Mouse (Mus musculus): ENCODE data around the gene Lbhd1. TPM values are rescaled to one million over a fixed set of nuclear protein-coding genes. Genes with fewer than 3 reads are reported as not detected.

The Lbhd1 gene
- polyA plus RNA-seq, 1 experiment from 2014 or later = 49.1 TPM

Other genes with a start within 250 kb of the Lbhd1 start
- 0.08 TPM for gene Chrm1, start 219.9 kb upstream of the Lbhd1 start, polyA plus RNA-seq (2014; fragmentation: Illumina TruSeq; extraction: RNeasy Lipid Tissue Mini Kit (QIAGEN cat#74804); ENCODE audit: low read depth, low replicate concordance)
- gene Slc3a2, start 160.4 kb upstream of the Lbhd1 start, polyA plus RNA-seq (2014; fragmentation: Illumina TruSeq; extraction: RNeasy Lipid Tissue Mini Kit (QIAGEN cat#74804); ENCODE audit: low read depth, low replicate concordance) = 49.2 TPM
- 8.7 TPM for gene Wdr74, start 147.9 kb upstream of the Lbhd1 start, polyA plus RNA-seq (2014; fragmentation: Illumina TruSeq; extraction: RNeasy Lipid Tissue Mini Kit (QIAGEN cat#74804); ENCODE audit: low read depth, low replicate concordance)
- gene 1700092M07Rik, start 143.0 kb upstream of the Lbhd1 start, polyA plus RNA-seq (2014; fragmentation: Illumina TruSeq; extraction: RNeasy Lipid Tissue Mini Kit (QIAGEN cat#74804); ENCODE audit: low read depth, low replicate concordance) = not detected
- 45.2 TPM for gene Stx5a, start 142.3 kb upstream of the Lbhd1 start, polyA plus RNA-seq (2014; fragmentation: Illumina TruSeq; extraction: RNeasy Lipid Tissue Mini Kit (QIAGEN cat#74804); ENCODE audit: low read depth, low replicate concordance)
- gene Nxf1, start 126.7 kb upstream of the Lbhd1 start, polyA plus RNA-seq (2014; fragmentation: Illumina TruSeq; extraction: RNeasy Lipid Tissue Mini Kit (QIAGEN cat#74804); ENCODE audit: low read depth, low replicate concordance) = 39.4 TPM
- gene Tmem223, start 112.7 kb upstream of the Lbhd1 start, polyA plus RNA-seq (2014; fragmentation: Illumina TruSeq; extraction: RNeasy Lipid Tissue Mini Kit (QIAGEN cat#74804); ENCODE audit: low read depth, low replicate concordance) = 19.2 TPM
- gene Tmem179b, start 109.3 kb upstream of the Lbhd1 start, polyA plus RNA-seq (2014; fragmentation: Illumina TruSeq; extraction: RNeasy Lipid Tissue Mini Kit (QIAGEN cat#74804); ENCODE audit: low read depth, low replicate concordance) = 30.8 TPM
- not detected for gene Taf6l, start 97.3 kb upstream of the Lbhd1 start, polyA plus RNA-seq (2014; fragmentation: Illumina TruSeq; extraction: RNeasy Lipid Tissue Mini Kit (QIAGEN cat#74804); ENCODE audit: low read depth, low replicate concordance)
- 19.2 TPM for gene Polr2g, start 85.2 kb upstream of the Lbhd1 start, polyA plus RNA-seq (2014; fragmentation: Illumina TruSeq; extraction: RNeasy Lipid Tissue Mini Kit (QIAGEN cat#74804); ENCODE audit: low read depth, low replicate concordance)
- not detected for gene Zbtb3, start 81.2 kb upstream of the Lbhd1 start, polyA plus RNA-seq (2014; fragmentation: Illumina TruSeq; extraction: RNeasy Lipid Tissue Mini Kit (QIAGEN cat#74804); ENCODE audit: low read depth, low replicate concordance)
- gene Ttc9c, start 64.4 kb upstream of the Lbhd1 start, polyA plus RNA-seq (2014; fragmentation: Illumina TruSeq; extraction: RNeasy Lipid Tissue Mini Kit (QIAGEN cat#74804); ENCODE audit: low read depth, low replicate concordance) = 27.0 TPM
- gene Hnrnpul2, start 63.7 kb upstream of the Lbhd1 start, polyA plus RNA-seq (2014; fragmentation: Illumina TruSeq; extraction: RNeasy Lipid Tissue Mini Kit (QIAGEN cat#74804); ENCODE audit: low read depth, low replicate concordance) = 49.7 TPM
- not detected for gene AC129217.1, start 54.0 kb upstream of the Lbhd1 start, polyA plus RNA-seq (2014; fragmentation: Illumina TruSeq; extraction: RNeasy Lipid Tissue Mini Kit (QIAGEN cat#74804); ENCODE audit: low read depth, low replicate concordance)
- 6.6 TPM for gene Bscl2, start 46.3 kb upstream of the Lbhd1 start, polyA plus RNA-seq (2014; fragmentation: Illumina TruSeq; extraction: RNeasy Lipid Tissue Mini Kit (QIAGEN cat#74804); ENCODE audit: low read depth, low replicate concordance)
- not detected for gene Gng3, start 44.5 kb upstream of the Lbhd1 start, polyA plus RNA-seq (2014; fragmentation: Illumina TruSeq; extraction: RNeasy Lipid Tissue Mini Kit (QIAGEN cat#74804); ENCODE audit: low read depth, low replicate concordance)
- gene Lrrn4cl, start 33.0 kb upstream of the Lbhd1 start, polyA plus RNA-seq (2014; fragmentation: Illumina TruSeq; extraction: RNeasy Lipid Tissue Mini Kit (QIAGEN cat#74804); ENCODE audit: low read depth, low replicate concordance) = not detected
- 32.8 TPM for gene Ubxn1, start 12.2 kb upstream of the Lbhd1 start, polyA plus RNA-seq (2014; fragmentation: Illumina TruSeq; extraction: RNeasy Lipid Tissue Mini Kit (QIAGEN cat#74804); ENCODE audit: low read depth, low replicate concordance)
- gene Uqcc3, start 2.8 kb upstream of the Lbhd1 start, polyA plus RNA-seq (2014; fragmentation: Illumina TruSeq; extraction: RNeasy Lipid Tissue Mini Kit (QIAGEN cat#74804); ENCODE audit: low read depth, low replicate concordance) = 2.7 TPM
- gene Gm49403, start 198 bp downstream of the Lbhd1 start, polyA plus RNA-seq (2014; fragmentation: Illumina TruSeq; extraction: RNeasy Lipid Tissue Mini Kit (QIAGEN cat#74804); ENCODE audit: low read depth, low replicate concordance) = not detected
- 9.1 TPM for gene 1810009A15Rik, start 5.1 kb downstream of the Lbhd1 start, polyA plus RNA-seq (2014; fragmentation: Illumina TruSeq; extraction: RNeasy Lipid Tissue Mini Kit (QIAGEN cat#74804); ENCODE audit: low read depth, low replicate concordance)
- not detected for gene Gm49416, start 5.2 kb downstream of the Lbhd1 start, polyA plus RNA-seq (2014; fragmentation: Illumina TruSeq; extraction: RNeasy Lipid Tissue Mini Kit (QIAGEN cat#74804); ENCODE audit: low read depth, low replicate concordance)
- 0.77 TPM for gene Ints5, start 9.3 kb downstream of the Lbhd1 start, polyA plus RNA-seq (2014; fragmentation: Illumina TruSeq; extraction: RNeasy Lipid Tissue Mini Kit (QIAGEN cat#74804); ENCODE audit: low read depth, low replicate concordance)
- 79.5 TPM for gene Ganab, start 14.3 kb downstream of the Lbhd1 start, polyA plus RNA-seq (2014; fragmentation: Illumina TruSeq; extraction: RNeasy Lipid Tissue Mini Kit (QIAGEN cat#74804); ENCODE audit: low read depth, low replicate concordance)
- 6.2 TPM for gene B3gat3, start 36.6 kb downstream of the Lbhd1 start, polyA plus RNA-seq (2014; fragmentation: Illumina TruSeq; extraction: RNeasy Lipid Tissue Mini Kit (QIAGEN cat#74804); ENCODE audit: low read depth, low replicate concordance)
- 0.50 TPM for gene Rom1, start 45.6 kb downstream of the Lbhd1 start, polyA plus RNA-seq (2014; fragmentation: Illumina TruSeq; extraction: RNeasy Lipid Tissue Mini Kit (QIAGEN cat#74804); ENCODE audit: low read depth, low replicate concordance)
- 5.5 TPM for gene Eml3, start 45.8 kb downstream of the Lbhd1 start, polyA plus RNA-seq (2014; fragmentation: Illumina TruSeq; extraction: RNeasy Lipid Tissue Mini Kit (QIAGEN cat#74804); ENCODE audit: low read depth, low replicate concordance)
- gene Mta2, start 58.1 kb downstream of the Lbhd1 start, polyA plus RNA-seq (2014; fragmentation: Illumina TruSeq; extraction: RNeasy Lipid Tissue Mini Kit (QIAGEN cat#74804); ENCODE audit: low read depth, low replicate concordance) = 28.0 TPM
- 2.6 TPM for gene Tut1, start 70.1 kb downstream of the Lbhd1 start, polyA plus RNA-seq (2014; fragmentation: Illumina TruSeq; extraction: RNeasy Lipid Tissue Mini Kit (QIAGEN cat#74804); ENCODE audit: low read depth, low replicate concordance)
- 44.9 TPM for gene Eef1g, start 83.3 kb downstream of the Lbhd1 start, polyA plus RNA-seq (2014; fragmentation: Illumina TruSeq; extraction: RNeasy Lipid Tissue Mini Kit (QIAGEN cat#74804); ENCODE audit: low read depth, low replicate concordance)
- 3.2 TPM for gene Ahnak, start 105.6 kb downstream of the Lbhd1 start, polyA plus RNA-seq (2014; fragmentation: Illumina TruSeq; extraction: RNeasy Lipid Tissue Mini Kit (QIAGEN cat#74804); ENCODE audit: low read depth, low replicate concordance)
- not detected for gene Scgb1a1, start 204.2 kb downstream of the Lbhd1 start, polyA plus RNA-seq (2014; fragmentation: Illumina TruSeq; extraction: RNeasy Lipid Tissue Mini Kit (QIAGEN cat#74804); ENCODE audit: low read depth, low replicate concordance)

Data from liver, adult 10 weeks (tissue).